Mouse (Mus musculus): ENCODE measurements around the gene Pdcd1lg2.

GRCm38 (mm10) chr19:29394721-29395120 is 16.0 kb upstream of the Pdcd1lg2 start:
- TF ChIP-seq CTCF (IDR thresholded peaks at IDR 0.05; ENCODE audit: low read depth) (no peak), EP300 (optimal IDR thresholded peaks at IDR 0.05) (no peak)

Data from stomach, postnatal 0 days (tissue).